Mouse (Mus musculus) G1E (cell line): ENCODE measurements around the gene Spi1.

ENCODE experiments used
- CTCF ChIP-seq: IDR thresholded peaks from 2 replicates; pipeline ENCODE4 v1.5.1; 2012; ENCODE audit warnings: low read depth, low read length, inconsistent platforms, mixed read lengths
- GATA1 ChIP-seq: IDR thresholded peaks from 2 replicates; pipeline ENCODE4 v1.6.1; 2012; ENCODE audit warnings: borderline replicate concordance, low read length, inconsistent platforms, mixed read lengths
- POLR2AphosphoS5 ChIP-seq: IDR thresholded peaks from 2 replicates; pipeline ENCODE4 v1.6.1; 2012; ENCODE audit warnings: low read depth, low read length, inconsistent platforms; ENCODE audit not compliant: insufficient replicate concordance
- TAL1 ChIP-seq: conservative IDR thresholded peaks from 2 replicates; pipeline ENCODE4 v1.6.1; 2012; ENCODE audit warnings: low read depth, low read length, inconsistent platforms, mixed read lengths

GRCm38 (mm10) chr2:91061849-91062481 is 20.2 kb upstream of the Spi1 start:
- TF ChIP-seq CTCF (no peak), POLR2AphosphoS5 (no peak), GATA1 (no peak), TAL1 (no peak)
